Mouse (Mus musculus) heart, embryonic 12.5 days (tissue): ENCODE results near the gene Pcdh9. TPM values are rescaled to one million over a fixed set of nuclear protein-coding genes. Genes with fewer than 3 reads are reported as not detected.

Experiments
- ATAC-seq: fragments of 200-750 bp; cut with Nextera tagmentation; 2 replicates; pipeline ENCODE4 v1.8.0; 2017; ENCODE audit warnings: moderate TSS enrichment, moderate library complexity; ENCODE audit not compliant: insufficient number of reproducible peaks, low FRiP score
- H3K27ac ChIP-seq: fragments of 300-500 bp; sonication (generic); 2 replicates; pipeline ENCODE4 v1.5.1; 2016; ENCODE audit warnings: mild to moderate bottlenecking, moderate library complexity; ENCODE audit not compliant: poor library complexity, severe bottlenecking
- H3K27me3 ChIP-seq: fragments of 300-500 bp; sonication (generic); replicated peaks from 2 replicates; pipeline ENCODE4 v1.6.1; 2016; ENCODE audit warnings: mild to moderate bottlenecking, moderate library complexity
- H3K36me3 ChIP-seq: fragments of 300-500 bp; sonication (generic); 2 replicates; pipeline ENCODE4 v1.6.1; 2016; ENCODE audit warnings: mild to moderate bottlenecking, moderate library complexity
- H3K4me1 ChIP-seq: fragments of 300-500 bp; sonication (generic); replicated peaks from 2 replicates; pipeline ENCODE4 v1.6.1; 2016; ENCODE audit warnings: mild to moderate bottlenecking
- H3K4me2 ChIP-seq: fragments of 300-500 bp; sonication (generic); 2 replicates; pipeline ENCODE4 v1.6.1; 2016; ENCODE audit warnings: mild to moderate bottlenecking, moderate library complexity
- H3K4me3 ChIP-seq: fragments of 300-500 bp; sonication (generic); 2 replicates; pipeline ENCODE4 v1.5.1; 2016; ENCODE audit warnings: mild to moderate bottlenecking
- H3K9ac ChIP-seq: fragments of 300-500 bp; sonication (generic); 2 replicates; pipeline ENCODE4 v1.6.1; 2016; ENCODE audit warnings: mild to moderate bottlenecking, moderate library complexity
- H3K9me3 ChIP-seq: fragments of 300-500 bp; sonication (generic); replicated peaks from 2 replicates; pipeline ENCODE4 v1.6.1; 2016; ENCODE audit warnings: mild to moderate bottlenecking, moderate library complexity
- WGBS: fragments of 180-500 bp; shearing (Covaris S2); methylation state at CpG from one replicate; pipeline ENCODE4 v1.1.7; 2016; 5-methylcytosine and 5-hydroxymethylcytosine counted together
- polyA plus RNA-seq: library from polyadenylated mRNA; unstranded; fragments of >200 nt; fragmentation: Nextera tagmentation; extraction: Ambion mirVana; gene quantifications from 2 replicates; pipeline ENCODE4 v1.2.1, GENCODE M21; 2016

Gene Pcdh9
- polyA plus RNA-seq, 1 experiment from 2014 or later: 10.0 TPM

- no peaks in the 10 kb centered on the region for H3K36me3 ChIP-seq
- 78% methylated on average over 4 of the region's 4 CpGs for WGBS
- no peak overlapping the region for H3K27ac ChIP-seq
- no peak overlapping the region for H3K9ac ChIP-seq
- no peak for ATAC-seq
- no peaks in the 10 kb centered on the region for H3K4me1 ChIP-seq
- no peak overlapping the region for H3K4me2 ChIP-seq
- H3K27me3 ChIP-seq: no peaks in the 10 kb centered on the region
- H3K9me3 ChIP-seq: no peaks in the 10 kb centered on the region
- H3K4me3 ChIP-seq: no peak overlapping the region
Observed at GRCm38 (mm10) chr14:93786234-93786633, 104.2 kb downstream of the Pcdh9 start.

GRCm38 (mm10) chr14:93785031-93785430 lies 105.4 kb downstream of the Pcdh9 start:
- no peak overlapping the region for H3K4me2 ChIP-seq
- no peak for ATAC-seq
- H3K27ac ChIP-seq: no peak overlapping the region
- H3K4me1 ChIP-seq: no peaks in the 10 kb centered on the region
- H3K27me3 ChIP-seq: no peaks in the 10 kb centered on the region
- H3K36me3 ChIP-seq: no peaks in the 10 kb centered on the region
- no peak overlapping the region for H3K9ac ChIP-seq
- 52% methylated on average over 2 of the region's 2 CpGs for WGBS
- no peak overlapping the region for H3K4me3 ChIP-seq
- no peaks in the 10 kb centered on the region for H3K9me3 ChIP-seq

DNA sequence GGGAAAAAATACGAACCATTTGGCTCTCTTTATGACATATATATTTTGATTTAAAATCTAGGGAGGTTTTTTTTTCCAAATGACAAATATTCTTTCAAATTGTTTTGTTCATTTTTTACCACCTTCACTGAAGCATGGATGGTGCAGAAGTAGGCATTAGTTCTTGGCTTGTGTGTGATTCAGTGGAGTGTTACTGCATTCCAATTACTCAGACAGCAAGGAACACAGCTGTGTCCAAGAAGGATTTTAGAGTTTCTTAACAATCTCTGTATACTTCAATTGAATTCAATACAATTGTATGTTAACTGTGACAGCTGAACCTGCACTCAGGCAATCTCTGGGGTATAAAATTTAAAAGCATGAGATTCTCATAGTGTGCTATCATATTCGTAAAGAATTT lies 127.6 kb downstream of the Pcdh9 start:
- no peak for ATAC-seq
- Histone ChIP-seq H3K4me3 (no peak overlapping the region), H3K9ac (no peak overlapping the region), H3K36me3 (no peaks in the 10 kb centered on the region), H3K9me3 (no peaks in the 10 kb centered on the region), H3K27me3 (no peaks in the 10 kb centered on the region), H3K4me2 (no peak overlapping the region), H3K4me1 (no peaks in the 10 kb centered on the region), H3K27ac (no peak overlapping the region)
- WGBS: 77% methylated on average over 2 of the region's 2 CpGs

- no peak overlapping the region for H3K4me3 ChIP-seq
- H3K27ac ChIP-seq: no peak overlapping the region
- peak; percentile 71 for ATAC-seq
- H3K9ac ChIP-seq: no peak overlapping the region
- no peaks in the 10 kb centered on the region for H3K36me3 ChIP-seq
- WGBS: 30% methylated on average over 10 of the region's 10 CpGs
- H3K27me3 ChIP-seq: no peaks in the 10 kb centered on the region
- H3K4me1 ChIP-seq: no peaks in the 10 kb centered on the region
- H3K9me3 ChIP-seq: no peaks in the 10 kb centered on the region
- peak overlapping the region; percentile 35 for H3K4me2 ChIP-seq
Observed at GRCm38 (mm10) chr14:93734077-93734673, 156.3 kb downstream of the Pcdh9 start.

DNA sequence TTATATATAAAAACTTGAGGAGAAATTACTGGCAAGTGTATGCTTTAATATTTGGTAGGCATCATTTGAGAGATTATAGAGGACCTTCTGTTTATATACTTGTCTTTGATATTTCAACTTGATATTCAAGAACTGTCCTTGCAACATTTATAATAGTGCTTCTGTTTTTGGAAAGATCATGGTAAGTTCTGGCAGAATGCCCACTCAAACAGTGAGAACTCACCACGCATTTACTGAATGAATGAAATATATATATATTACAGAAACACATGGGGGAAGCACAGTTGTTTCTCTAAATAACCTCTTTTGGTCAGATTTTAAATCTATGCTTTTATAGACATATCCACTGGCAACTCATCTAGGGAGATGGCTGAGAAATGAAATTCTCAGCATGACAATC lies 164.7 kb downstream of the Pcdh9 start:
- ATAC-seq: no peak
- no peaks in the 10 kb centered on the region for H3K27me3 ChIP-seq
- no peaks in the 10 kb centered on the region for H3K4me1 ChIP-seq
- H3K9me3 ChIP-seq: no peaks in the 10 kb centered on the region
- no peak overlapping the region for H3K9ac ChIP-seq
- no peak overlapping the region for H3K4me3 ChIP-seq
- no peak overlapping the region for H3K4me2 ChIP-seq
- no peak overlapping the region for H3K27ac ChIP-seq
- no peaks in the 10 kb centered on the region for H3K36me3 ChIP-seq
- 44% methylated on average over 1 of the region's 1 CpGs for WGBS

DNA sequence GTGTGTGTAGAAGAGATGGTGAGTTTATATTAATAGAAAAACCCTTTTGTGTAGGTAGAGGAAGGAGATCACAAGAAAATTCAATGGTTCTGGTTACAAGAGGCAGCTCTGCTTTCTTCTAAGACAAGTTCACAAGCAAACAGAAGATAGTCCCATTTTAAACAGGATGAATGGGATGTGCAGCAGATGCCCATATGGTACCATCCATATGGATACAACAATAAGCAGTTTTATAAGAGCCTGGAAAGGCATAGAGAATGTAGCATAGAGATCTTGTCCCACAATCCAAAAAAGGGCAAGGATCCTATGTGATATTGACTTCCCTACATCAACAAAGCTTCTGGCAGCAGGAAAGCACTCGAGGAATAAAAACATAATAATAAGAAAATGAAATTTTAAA lies 171.3 kb downstream of the Pcdh9 start:
- Histone ChIP-seq H3K27ac (no peak overlapping the region), H3K4me3 (no peak overlapping the region), H3K9ac (no peak overlapping the region), H3K36me3 (no peaks in the 10 kb centered on the region), H3K9me3 (no peaks in the 10 kb centered on the region), H3K4me1 (no peaks in the 10 kb centered on the region), H3K4me2 (no peak overlapping the region), H3K27me3 (no peaks in the 10 kb centered on the region)
- WGBS: 50% methylated on average over 1 of the region's 1 CpGs
- ATAC-seq: no peak

DNA sequence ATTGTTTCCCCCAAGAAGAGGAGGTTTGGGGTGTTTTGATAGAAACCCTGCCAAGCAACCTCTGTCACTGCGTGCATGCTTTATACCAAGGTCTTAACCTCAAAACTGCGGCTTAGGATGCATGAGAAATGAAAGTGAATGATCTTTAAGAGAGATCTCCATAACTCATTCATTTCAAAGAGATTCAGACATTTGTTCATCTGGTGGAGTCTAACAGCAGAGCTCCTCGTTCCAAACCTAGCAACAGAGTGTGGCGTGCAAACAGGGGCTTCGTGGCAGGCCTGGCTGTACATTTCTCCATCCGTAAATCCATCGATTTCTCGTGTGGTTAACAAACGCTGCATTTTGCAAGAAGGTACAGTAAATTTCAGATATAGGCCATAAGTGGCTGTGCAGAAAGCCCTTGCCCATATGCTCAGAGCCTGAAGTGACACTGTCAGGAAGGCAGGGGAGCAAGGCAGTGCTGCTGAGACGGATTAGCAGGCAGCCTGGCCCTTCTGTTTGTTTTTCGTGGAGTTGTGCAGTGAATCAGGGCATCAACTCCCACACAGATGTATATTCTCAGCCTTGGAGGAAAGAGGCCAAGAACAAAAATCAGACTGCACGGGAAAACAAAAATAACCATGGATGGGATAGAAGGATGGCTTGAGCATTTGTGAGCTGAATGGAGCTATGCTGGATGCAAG lies 177.1 kb downstream of the Pcdh9 start:
- no peak for ATAC-seq
- 75% methylated on average over 12 of the region's 12 CpGs for WGBS
- H3K36me3 ChIP-seq: no peaks in the 10 kb centered on the region

GRCm38 (mm10) chr14:93708651-93709050 lies 181.8 kb downstream of the Pcdh9 start:
- Histone ChIP-seq H3K4me2 (no peak overlapping the region), H3K9me3 (no peaks in the 10 kb centered on the region), H3K27me3 (no peaks in the 10 kb centered on the region), H3K36me3 (no peaks in the 10 kb centered on the region), H3K27ac (no peak overlapping the region), H3K4me1 (no peaks in the 10 kb centered on the region), H3K9ac (no peak overlapping the region), H3K4me3 (no peak overlapping the region)
- ATAC-seq: no peak
- WGBS: 65% methylated on average over 3 of the region's 3 CpGs

More for the DNA sequence above, 177.1 kb downstream of the Pcdh9 start:
- no peaks in the 10 kb centered on the region for H3K4me1 ChIP-seq
- no peak overlapping the region for H3K9ac ChIP-seq
- H3K4me3 ChIP-seq: no peak overlapping the region
- H3K27ac ChIP-seq: no peak overlapping the region
- no peaks in the 10 kb centered on the region for H3K27me3 ChIP-seq
- no peak overlapping the region for H3K4me2 ChIP-seq
- no peaks in the 10 kb centered on the region for H3K9me3 ChIP-seq

DNA sequence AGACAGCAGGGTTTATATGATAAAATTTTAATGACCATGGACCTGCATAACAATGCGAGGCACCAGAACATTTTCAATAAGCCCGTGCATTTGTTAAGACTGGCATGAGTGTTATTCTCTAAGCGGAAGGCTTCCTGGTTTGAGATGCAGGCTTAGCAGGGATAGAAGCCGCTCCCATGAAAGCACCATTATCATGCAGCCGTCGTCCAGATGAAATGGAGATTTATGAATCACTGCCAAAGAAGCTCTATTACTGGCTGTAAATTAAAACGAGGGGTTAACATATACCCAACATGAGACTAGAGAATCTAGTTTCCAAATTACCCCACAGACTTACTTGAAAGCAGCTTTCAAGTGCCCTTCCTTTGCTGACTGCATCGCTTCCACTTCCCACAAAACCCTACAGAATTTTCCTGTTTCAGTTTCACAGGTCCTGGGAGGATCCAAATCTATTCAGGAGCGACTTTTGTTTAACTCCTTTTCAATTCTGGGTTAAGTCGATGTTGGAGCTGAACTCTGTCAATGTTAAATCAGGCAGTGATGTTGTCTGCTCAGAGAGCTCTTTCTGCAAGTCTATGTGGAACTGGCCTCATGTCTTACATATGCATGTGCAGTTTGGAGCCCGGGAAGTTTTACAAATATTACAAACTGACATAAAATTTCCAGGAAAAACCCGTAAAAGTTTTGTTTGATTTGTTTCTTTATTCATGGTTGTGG lies 188.9 kb downstream of the Pcdh9 start:
- Histone ChIP-seq H3K27me3 (no peaks in the 10 kb centered on the region), H3K9me3 (no peaks in the 10 kb centered on the region), H3K9ac (no peak overlapping the region), H3K4me3 (no peak overlapping the region), H3K4me1 (no peaks in the 10 kb centered on the region), H3K27ac (no peak overlapping the region), H3K4me2 (no peak overlapping the region), H3K36me3 (no peaks in the 10 kb centered on the region)
- no peak for ATAC-seq
- 65% methylated on average over 12 of the region's 12 CpGs for WGBS

DNA sequence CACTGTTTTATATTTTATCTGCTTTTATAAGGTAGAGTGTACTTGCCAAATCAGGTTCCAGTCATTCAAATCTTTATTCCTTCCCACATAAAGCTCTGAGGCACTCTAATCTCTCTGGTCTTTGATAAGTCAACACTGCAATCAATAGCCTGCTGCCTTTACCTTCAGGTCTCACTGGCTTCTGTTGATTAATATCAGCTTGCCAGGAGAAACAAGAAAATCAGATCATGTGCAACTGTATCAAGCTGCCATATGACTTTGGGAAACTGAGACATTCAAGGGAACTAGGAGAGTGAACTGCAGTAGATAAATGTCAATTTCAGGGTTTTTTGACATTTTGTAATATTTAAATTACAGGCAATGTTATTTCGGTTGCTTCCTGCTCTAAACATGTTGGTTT lies 189.6 kb downstream of the Pcdh9 start:
- H3K36me3 ChIP-seq: no peaks in the 10 kb centered on the region
- 76% methylated on average over 1 of the region's 1 CpGs for WGBS
- no peaks in the 10 kb centered on the region for H3K9me3 ChIP-seq
- ATAC-seq: no peak
- H3K9ac ChIP-seq: no peak overlapping the region
- H3K4me3 ChIP-seq: no peak overlapping the region
- no peaks in the 10 kb centered on the region for H3K4me1 ChIP-seq
- no peak overlapping the region for H3K27ac ChIP-seq
- H3K4me2 ChIP-seq: no peak overlapping the region
- H3K27me3 ChIP-seq: no peaks in the 10 kb centered on the region

DNA sequence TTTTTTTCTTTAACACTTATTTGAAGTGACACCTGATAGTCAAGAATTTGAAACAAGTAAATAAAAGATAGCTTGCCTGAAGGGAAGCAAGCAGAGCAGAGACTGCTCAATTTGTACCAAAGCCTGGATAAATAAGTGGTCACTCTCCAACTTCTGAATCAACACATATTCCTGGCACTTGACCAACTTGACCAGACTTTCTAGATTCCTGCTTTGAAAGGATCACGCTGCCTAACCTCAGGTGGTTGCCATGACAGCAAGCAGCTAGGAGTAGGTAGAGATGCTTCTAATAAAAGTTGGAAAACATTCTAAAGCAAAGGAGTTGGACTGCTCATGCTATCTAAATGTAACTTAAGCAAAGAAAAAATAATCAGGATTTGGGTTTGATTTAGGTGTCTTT lies 205.8 kb downstream of the Pcdh9 start:
- peaks cover 3% of the 10 kb centered on the region; the same call in 1 of the 2 replicates for H3K9me3 ChIP-seq
- no peak overlapping the region for H3K27ac ChIP-seq
- no peak for ATAC-seq
- no peaks in the 10 kb centered on the region for H3K36me3 ChIP-seq
- no peak overlapping the region for H3K4me3 ChIP-seq
- no peak overlapping the region for H3K9ac ChIP-seq
- H3K4me2 ChIP-seq: no peak overlapping the region
- H3K27me3 ChIP-seq: no peaks in the 10 kb centered on the region
- no peaks in the 10 kb centered on the region for H3K4me1 ChIP-seq
- 43% methylated on average over 1 of the region's 1 CpGs for WGBS
